Mouse (Mus musculus) C3H10T1/2 (cell line): ENCODE results near the gene Gm38393. TPM values are rescaled to one million over a fixed set of nuclear protein-coding genes. Genes with fewer than 3 reads are reported as not detected.

Experiments used
- polyA plus RNA-seq, 2 experiments: library from polyadenylated mRNA; unstranded; fragments of >200 nt; fragmentation: generic; extraction: Trizol; gene quantifications; one replicate each; pipeline ENCODE4 v1.2.1; 2012; ENCODE audit warnings: missing spikeins in 2 of 2

The Gm38393 gene
- not detected for polyA plus RNA-seq

DNA sequence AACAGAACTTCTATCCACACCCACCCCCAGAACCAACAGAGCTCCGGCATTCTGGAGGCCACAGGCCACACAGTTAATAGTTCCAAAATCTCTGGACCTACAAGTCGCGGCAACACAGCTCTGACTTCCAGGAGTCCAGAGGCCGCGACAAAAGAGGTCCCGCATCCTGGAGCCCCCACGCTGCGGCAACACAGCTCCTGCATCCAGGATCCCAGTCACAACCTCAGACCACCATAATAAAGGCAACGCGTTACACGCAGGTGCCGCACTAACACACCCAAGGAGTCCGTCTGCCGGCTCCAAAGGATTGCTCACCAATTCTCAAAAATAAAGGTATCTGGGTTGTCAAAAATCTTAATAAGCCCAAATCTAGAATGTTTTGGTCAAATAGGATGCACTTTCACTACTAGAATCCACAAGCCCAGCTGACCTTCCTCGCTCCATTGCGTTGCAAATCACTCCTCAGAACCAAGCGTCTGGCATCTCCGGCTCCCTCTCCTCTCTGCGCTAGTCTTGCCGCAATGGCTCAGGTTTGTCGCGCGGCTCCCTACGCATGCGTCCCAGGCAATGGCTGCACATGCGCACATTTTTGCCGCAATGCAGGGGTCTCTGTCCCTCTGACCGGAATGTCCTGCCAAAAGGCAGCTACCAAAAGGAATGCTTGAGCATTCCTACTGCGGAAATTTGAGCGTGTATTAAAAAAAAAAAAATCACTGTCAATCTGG is at the start of gene Gm38393, which contains the start of gene Snurf:
TSS of gene Gm38393 (minus strand) at position 459 of the 725 bp plus-strand sequence.
TSS of gene Snurf (minus strand) at position 444 of the 725 bp plus-strand sequence.

Other genes starting within 250 kb of the Gm38393 start
- gene Snurf, start within 50 bp of the Gm38393 start, polyA plus RNA-seq = not detected
- gene Snrpn, start 135.2 kb upstream of the Gm38393 start, polyA plus RNA-seq = under 1 TPM in 1 of 2 experiments, not detected in 1; 0.02 TPM